Mouse (Mus musculus) neural tube, embryonic 12.5 days (tissue): ENCODE measurements around the gene Lin7a. TPM values are rescaled to one million over a fixed set of nuclear protein-coding genes. Genes with fewer than 3 reads are reported as not detected.

Experiments
- ATAC-seq: fragments of 200-750 bp; cut with Nextera tagmentation; 2 replicates; pipeline ENCODE4 v1.8.0; 2017; ENCODE audit warnings: low read depth, mild to moderate bottlenecking, moderate TSS enrichment, moderate library complexity; ENCODE audit not compliant: low FRiP score
- H3K27ac ChIP-seq: fragments of 300-500 bp; sonication (generic); 2 replicates; pipeline ENCODE4 v1.5.1; 2016
- H3K27me3 ChIP-seq: fragments of 300-500 bp; sonication (generic); replicated peaks from 2 replicates; pipeline ENCODE4 v1.6.1; 2016; ENCODE audit warnings: mild to moderate bottlenecking
- H3K36me3 ChIP-seq: fragments of 300-500 bp; sonication (generic); 2 replicates; pipeline ENCODE4 v1.6.1; 2016; ENCODE audit warnings: mild to moderate bottlenecking
- H3K4me1 ChIP-seq: fragments of 300-500 bp; sonication (generic); 2 replicates; pipeline ENCODE4 v1.6.1; 2016
- H3K4me2 ChIP-seq: fragments of 300-500 bp; sonication (generic); replicated peaks from 2 replicates; pipeline ENCODE4 v1.6.1; 2016; ENCODE audit warnings: mild to moderate bottlenecking
- H3K4me3 ChIP-seq: fragments of 300-500 bp; sonication (generic); 2 replicates; pipeline ENCODE4 v1.5.1; 2016
- H3K9ac ChIP-seq: fragments of 300-500 bp; sonication (generic); 2 replicates; pipeline ENCODE4 v1.6.1; 2016; ENCODE audit warnings: mild to moderate bottlenecking
- H3K9me3 ChIP-seq: fragments of 300-500 bp; sonication (generic); 2 replicates; pipeline ENCODE4 v1.6.1; 2016; ENCODE audit warnings: mild to moderate bottlenecking
- WGBS: fragments of 180-500 bp; shearing (Covaris S2); methylation state at CpG from one replicate; pipeline ENCODE4 v1.1.7; 2016; 5-methylcytosine and 5-hydroxymethylcytosine counted together
- polyA plus RNA-seq: library from polyadenylated mRNA; unstranded; fragments of >200 nt; fragmentation: Nextera tagmentation; extraction: Ambion mirVana; gene quantifications from 2 replicates; pipeline ENCODE4 v1.2.1, GENCODE M21; 2016

Lin7a gene
- polyA plus RNA-seq, 1 experiment from 2014 or later, result 39.5 TPM

DNA sequence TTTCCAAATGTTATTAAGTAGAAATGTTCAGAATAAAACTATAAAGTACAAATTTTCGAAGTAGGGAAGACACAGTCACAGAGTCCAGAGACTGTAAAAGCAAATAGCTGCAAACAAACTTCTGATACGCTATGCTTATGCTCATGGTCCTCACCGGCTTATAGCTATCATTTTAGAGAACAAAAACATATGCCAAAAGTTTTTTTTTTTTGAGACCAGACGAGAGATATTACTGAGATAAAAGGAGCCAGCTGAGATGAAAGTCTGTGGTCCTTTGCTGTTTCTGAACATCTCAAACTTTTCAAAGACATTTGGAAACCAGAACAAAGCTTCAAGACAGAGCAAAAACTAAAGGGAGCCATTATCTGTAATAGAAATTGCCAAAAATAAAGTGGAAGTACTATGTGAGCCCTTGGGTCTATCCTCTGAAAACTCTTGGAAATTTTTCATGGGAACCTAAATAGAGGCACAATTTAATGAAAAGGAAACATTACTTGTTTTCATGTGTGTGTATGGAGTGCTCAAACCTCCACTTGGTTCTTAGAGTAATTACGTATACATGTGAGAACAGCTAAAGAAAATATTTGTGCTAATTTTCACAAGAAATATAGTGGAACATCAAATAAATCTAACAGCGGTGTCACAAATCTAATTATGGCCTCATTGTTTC, 24.4 kb upstream of the Lin7a start:
- Histone ChIP-seq H3K4me1 (no peaks in the 10 kb centered on the region), H3K27me3 (no peaks in the 10 kb centered on the region), H3K36me3 (no peaks in the 10 kb centered on the region), H3K27ac (no peak overlapping the region), H3K4me3 (no peak overlapping the region), H3K4me2 (no peak overlapping the region), H3K9ac (no peak overlapping the region), H3K9me3 (no peaks in the 10 kb centered on the region)
- 81% methylated on average over 6 of the region's 6 CpGs for WGBS
- no peak for ATAC-seq

DNA sequence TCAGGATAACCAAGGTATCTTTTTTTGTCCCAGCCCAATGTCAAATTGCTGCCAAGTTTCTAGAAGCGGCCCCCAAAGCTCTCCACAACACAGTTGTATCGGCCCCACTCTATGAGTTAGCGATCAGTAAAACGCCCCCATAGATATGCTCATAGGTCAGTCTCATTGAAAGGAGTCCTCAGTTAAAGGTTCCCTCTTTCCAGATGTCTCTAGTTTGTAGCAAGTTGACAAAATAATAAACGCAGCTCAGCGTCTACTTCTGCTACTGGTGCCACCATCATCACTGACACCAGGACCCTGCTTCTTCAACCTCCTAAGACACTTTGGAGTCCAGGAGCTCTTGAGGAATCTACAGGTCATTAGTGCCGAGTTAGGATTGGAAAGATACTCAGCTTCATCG, 23.0 kb upstream of the Lin7a start:
- Histone ChIP-seq H3K4me2 (no peak overlapping the region), H3K27me3 (no peaks in the 10 kb centered on the region), H3K9me3 (no peaks in the 10 kb centered on the region), H3K27ac (no peak overlapping the region), H3K4me1 (no peaks in the 10 kb centered on the region), H3K36me3 (no peaks in the 10 kb centered on the region), H3K4me3 (no peak overlapping the region), H3K9ac (no peak overlapping the region)
- 89% methylated on average over 8 of the region's 8 CpGs for WGBS
- no peak for ATAC-seq

DNA sequence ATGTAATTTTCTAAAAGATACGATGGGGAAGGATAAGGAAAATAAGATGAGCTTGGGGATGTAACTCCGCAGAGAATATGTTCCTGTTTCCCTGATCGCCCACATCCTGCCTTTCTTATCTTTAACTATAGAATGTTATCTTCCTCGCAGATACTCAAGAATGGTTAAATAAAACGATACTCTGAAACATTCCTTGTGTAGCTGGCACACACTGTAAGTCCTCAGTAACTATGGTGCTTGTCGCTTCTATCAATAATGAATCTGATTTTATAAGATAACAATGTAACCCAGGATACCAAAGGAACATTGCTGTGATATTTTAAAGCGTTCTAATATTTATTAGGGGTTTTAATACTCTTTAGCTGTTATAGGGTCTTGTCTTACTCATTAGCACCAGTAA, 22.4 kb upstream of the Lin7a start:
- H3K4me2 ChIP-seq, result no peak overlapping the region
- ATAC-seq, result no peak

DNA sequence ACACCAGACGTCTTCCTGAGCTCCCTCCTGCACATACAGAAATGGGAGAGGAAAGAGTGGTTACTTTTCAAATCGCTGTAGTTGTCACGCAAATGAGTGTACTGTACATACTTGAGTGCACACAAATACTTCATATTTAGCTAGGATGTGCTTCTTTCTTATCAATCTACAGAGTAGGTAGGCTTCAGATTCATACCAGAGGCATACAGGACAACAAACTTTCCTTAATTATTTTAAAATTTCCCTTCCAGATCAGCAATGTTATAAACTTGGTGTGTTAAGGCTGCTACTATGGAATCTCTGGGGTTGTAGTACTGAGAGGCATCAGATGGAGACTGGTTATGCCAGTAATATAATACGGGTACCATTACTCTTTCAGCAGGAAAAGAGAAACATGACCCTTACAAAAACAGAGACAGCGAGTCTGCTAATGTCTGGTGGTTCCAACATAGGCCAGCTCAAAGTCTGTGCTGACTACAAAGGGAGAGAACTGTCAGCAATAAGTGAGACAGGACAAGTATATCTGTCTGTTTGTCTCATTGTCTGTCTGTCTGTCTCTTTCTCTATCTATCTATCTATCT, 21.8 kb upstream of the Lin7a start:
- WGBS, result 79% methylated on average over 5 of the region's 5 CpGs
- H3K4me2 ChIP-seq, result no peak overlapping the region
- H3K27me3 ChIP-seq, result no peaks in the 10 kb centered on the region
- H3K4me1 ChIP-seq, result no peaks in the 10 kb centered on the region
- H3K9ac ChIP-seq, result no peak overlapping the region
- no peak overlapping the region for H3K27ac ChIP-seq
- H3K4me3 ChIP-seq, result no peak overlapping the region
- H3K36me3 ChIP-seq, result no peaks in the 10 kb centered on the region
- H3K9me3 ChIP-seq, result no peaks in the 10 kb centered on the region
- no peak for ATAC-seq

More for the DNA sequence above, 22.4 kb upstream of the Lin7a start:
- no peaks in the 10 kb centered on the region for H3K4me1 ChIP-seq
- no peaks in the 10 kb centered on the region for H3K27me3 ChIP-seq
- 92% methylated on average over 7 of the region's 7 CpGs for WGBS
- no peaks in the 10 kb centered on the region for H3K36me3 ChIP-seq
- no peak overlapping the region for H3K4me3 ChIP-seq
- H3K27ac ChIP-seq, result no peak overlapping the region
- no peak overlapping the region for H3K9ac ChIP-seq
- H3K9me3 ChIP-seq, result no peaks in the 10 kb centered on the region

DNA sequence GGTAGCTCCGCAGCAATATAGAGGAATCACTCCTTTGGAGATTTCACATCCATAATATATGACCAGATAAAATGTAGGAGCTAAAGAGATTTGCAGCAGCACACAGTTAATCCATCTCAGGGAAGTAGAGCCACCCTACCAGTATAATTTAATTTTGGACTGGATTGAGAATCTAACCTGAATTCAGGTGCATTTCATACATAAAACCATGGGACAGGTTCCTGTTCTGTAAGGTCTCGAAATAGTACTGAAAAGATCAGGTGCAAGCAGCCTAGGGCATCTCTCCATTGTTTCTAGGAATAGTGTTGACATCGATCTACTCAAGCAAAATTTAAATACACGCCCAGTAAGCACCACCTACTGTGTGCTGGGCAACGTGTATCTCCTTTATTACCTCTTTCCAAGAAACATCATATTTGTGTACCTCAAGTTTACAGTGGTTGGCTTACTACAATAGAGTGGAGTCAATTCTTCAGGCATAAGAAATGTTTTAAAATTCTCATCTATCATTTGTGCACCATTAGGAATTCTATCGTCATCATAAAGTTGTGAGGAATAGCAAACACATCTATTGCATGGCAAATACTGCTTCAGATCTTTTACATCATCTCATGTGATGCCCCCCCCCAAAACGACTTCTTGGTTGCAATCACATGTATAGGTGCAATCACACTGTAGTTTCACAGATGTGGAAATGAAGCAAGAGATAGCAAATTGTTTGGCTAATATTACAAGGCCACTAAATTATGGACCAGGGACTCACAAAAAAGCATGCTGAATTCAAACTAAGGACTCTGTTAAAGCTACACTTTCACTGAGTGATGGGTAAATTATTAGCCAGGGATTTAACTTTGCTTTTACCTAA, 20.9 kb upstream of the Lin7a start:
- Histone ChIP-seq H3K9ac (no peak overlapping the region), H3K27me3 (no peaks in the 10 kb centered on the region), H3K9me3 (no peaks in the 10 kb centered on the region), H3K36me3 (no peaks in the 10 kb centered on the region), H3K4me1 (no peaks in the 10 kb centered on the region), H3K27ac (no peak overlapping the region), H3K4me2 (no peak overlapping the region), H3K4me3 (no peak overlapping the region)
- no peak for ATAC-seq
- WGBS, result 85% methylated on average over 7 of the region's 7 CpGs

DNA sequence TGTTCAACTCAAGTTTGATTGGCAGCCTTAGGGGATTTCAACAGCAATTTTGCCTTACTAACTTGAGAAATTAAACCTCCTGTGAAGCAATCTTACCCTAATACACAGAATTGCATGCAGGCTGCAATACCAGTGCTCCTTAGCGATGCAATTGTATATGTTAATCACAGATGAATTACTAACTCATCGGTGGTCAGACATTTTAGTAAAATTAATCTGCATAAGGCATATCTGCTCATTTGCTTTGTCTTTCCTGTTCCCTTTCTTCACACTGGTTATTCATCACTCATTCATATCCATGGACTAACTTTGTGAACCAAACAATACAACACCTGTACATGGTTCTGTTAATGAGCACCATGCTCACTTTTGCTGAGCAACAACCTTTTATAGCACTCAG, 20.2 kb upstream of the Lin7a start:
- H3K27me3 ChIP-seq, result no peaks in the 10 kb centered on the region
- no peak for ATAC-seq
- H3K9ac ChIP-seq, result no peak overlapping the region
- no peak overlapping the region for H3K27ac ChIP-seq
- H3K4me1 ChIP-seq, result no peaks in the 10 kb centered on the region
- WGBS, result 83% methylated on average over 2 of the region's 2 CpGs
- no peak overlapping the region for H3K4me3 ChIP-seq
- no peaks in the 10 kb centered on the region for H3K9me3 ChIP-seq
- no peak overlapping the region for H3K4me2 ChIP-seq
- H3K36me3 ChIP-seq, result no peaks in the 10 kb centered on the region

DNA sequence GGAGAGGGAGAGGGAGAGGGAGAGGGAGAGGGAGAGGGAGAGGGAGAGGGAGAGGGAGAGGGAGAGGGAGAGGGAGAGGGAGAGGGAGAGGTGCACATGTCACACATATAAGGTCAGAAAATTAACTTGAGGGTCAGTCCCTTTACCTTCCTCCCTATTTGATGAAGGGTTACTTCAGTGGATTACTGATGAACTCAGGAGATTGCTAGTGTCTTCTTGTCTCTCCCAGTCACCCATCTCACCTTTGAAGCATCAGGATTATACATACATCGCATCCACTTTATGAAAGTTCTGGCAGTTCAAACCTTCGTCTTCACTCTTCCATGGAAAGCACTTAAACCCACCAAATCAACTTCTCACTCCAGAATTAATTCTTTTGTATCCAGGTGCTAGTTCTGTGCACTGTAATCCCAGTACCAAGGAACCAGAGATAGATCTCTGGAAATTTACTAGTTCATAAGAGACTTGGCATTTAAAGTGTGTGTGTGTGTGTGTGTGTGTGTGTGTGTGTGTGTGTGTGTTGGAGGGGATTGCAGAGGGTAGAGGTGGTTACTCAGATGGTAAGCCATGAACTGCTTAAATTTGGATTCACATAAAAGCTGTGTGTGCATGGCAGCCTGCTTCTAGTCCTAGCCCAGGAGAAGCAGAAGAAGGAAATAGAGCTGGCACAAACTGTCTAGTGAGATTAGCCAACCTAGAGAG, 19.5 kb upstream of the Lin7a start:
- WGBS, result 93% methylated on average over 2 of the region's 2 CpGs
- H3K4me2 ChIP-seq, result no peak overlapping the region
- no peaks in the 10 kb centered on the region for H3K36me3 ChIP-seq
- no peak overlapping the region for H3K9ac ChIP-seq
- H3K9me3 ChIP-seq, result no peaks in the 10 kb centered on the region
- no peaks in the 10 kb centered on the region for H3K27me3 ChIP-seq
- H3K27ac ChIP-seq, result no peak overlapping the region
- no peak overlapping the region for H3K4me3 ChIP-seq
- ATAC-seq, result no peak
- no peaks in the 10 kb centered on the region for H3K4me1 ChIP-seq

DNA sequence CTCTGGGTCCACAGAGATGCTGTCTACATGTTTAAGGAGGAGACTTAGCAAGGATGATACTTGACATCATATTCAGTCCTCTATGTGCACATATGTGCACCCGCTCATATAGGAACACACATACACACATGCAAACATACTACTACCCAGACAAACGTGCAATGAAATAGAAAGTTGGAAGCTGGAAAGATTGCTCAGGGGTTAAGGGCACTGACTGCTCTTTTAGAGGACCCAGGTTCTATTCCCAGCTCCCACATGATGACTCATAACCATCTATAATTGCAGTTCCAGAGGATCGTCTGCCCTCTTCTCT, 19.0 kb upstream of the Lin7a start:
- 80% methylated on average over 3 of the region's 3 CpGs for WGBS
- Histone ChIP-seq H3K27ac (no peak overlapping the region), H3K27me3 (no peaks in the 10 kb centered on the region), H3K9me3 (no peaks in the 10 kb centered on the region), H3K4me2 (no peak overlapping the region), H3K9ac (no peak overlapping the region), H3K4me3 (no peak overlapping the region), H3K4me1 (no peaks in the 10 kb centered on the region), H3K36me3 (no peaks in the 10 kb centered on the region)
- no peak for ATAC-seq

DNA sequence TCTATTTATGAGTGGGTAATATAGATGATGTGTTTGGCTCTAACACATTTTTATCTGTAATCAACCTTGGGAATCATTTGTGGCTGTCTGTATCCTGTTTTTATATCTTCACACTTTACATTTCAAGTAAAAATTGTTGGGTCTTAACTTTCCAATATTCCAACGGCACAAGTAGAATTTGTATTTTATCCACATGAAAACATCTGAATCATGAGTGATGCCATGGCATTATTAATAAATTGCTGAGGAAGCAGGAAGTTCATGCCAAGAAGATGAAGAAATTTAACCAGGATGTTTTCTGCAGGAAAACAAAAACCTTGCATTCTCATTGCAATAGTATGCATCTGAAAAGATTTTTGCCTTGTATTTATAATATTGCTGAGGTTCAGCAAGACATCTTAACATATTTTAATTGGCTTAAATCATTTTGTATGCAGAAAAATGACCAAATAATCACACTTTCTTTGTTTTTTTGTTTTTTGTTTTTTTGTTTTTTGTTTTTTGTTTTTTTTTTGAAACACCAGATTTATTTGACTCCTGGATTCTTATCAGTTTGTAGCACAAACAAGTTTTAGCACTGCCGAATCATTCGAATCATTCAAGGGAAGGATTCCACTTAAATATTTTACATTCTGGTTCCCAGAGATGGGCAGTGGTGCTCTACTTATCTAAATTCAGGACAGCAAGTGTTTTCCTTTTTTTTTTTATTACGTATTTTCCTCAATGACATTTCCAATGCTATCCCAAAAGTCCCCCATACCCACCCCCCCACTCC, 18.1 kb upstream of the Lin7a start:
- H3K27ac ChIP-seq, result no peak overlapping the region
- H3K4me2 ChIP-seq, result no peak overlapping the region
- no peaks in the 10 kb centered on the region for H3K27me3 ChIP-seq
- no peaks in the 10 kb centered on the region for H3K4me1 ChIP-seq
- H3K4me3 ChIP-seq, result no peak overlapping the region
- H3K36me3 ChIP-seq, result no peaks in the 10 kb centered on the region
- no peak overlapping the region for H3K9ac ChIP-seq
- 92% methylated on average over 4 of the region's 4 CpGs for WGBS
- no peaks in the 10 kb centered on the region for H3K9me3 ChIP-seq
- ATAC-seq, result no peak

DNA sequence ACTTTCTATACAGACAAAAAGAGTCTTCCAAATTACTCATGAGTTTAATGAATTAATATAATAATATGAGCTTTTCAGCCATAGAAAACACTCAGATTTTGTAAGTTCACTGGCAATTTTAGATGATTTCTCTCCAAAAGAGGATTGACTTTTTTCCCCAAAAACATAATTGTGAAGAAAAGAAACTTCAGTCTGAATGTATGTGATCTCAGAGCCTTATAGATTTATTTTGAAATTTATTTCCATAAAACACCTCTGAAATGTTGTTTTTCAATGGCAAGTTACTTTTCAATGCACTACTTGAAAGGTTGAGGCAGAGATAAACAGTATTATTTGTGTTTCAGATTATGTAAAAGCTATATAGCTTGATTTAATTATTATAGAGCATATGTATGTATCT, 16.8 kb upstream of the Lin7a start:
- Histone ChIP-seq H3K27ac (no peak overlapping the region), H3K27me3 (no peaks in the 10 kb centered on the region), H3K4me3 (no peak overlapping the region), H3K4me2 (no peak overlapping the region), H3K9ac (no peak overlapping the region), H3K9me3 (no peaks in the 10 kb centered on the region), H3K4me1 (no peaks in the 10 kb centered on the region), H3K36me3 (no peaks in the 10 kb centered on the region)
- ATAC-seq, result no peak

DNA sequence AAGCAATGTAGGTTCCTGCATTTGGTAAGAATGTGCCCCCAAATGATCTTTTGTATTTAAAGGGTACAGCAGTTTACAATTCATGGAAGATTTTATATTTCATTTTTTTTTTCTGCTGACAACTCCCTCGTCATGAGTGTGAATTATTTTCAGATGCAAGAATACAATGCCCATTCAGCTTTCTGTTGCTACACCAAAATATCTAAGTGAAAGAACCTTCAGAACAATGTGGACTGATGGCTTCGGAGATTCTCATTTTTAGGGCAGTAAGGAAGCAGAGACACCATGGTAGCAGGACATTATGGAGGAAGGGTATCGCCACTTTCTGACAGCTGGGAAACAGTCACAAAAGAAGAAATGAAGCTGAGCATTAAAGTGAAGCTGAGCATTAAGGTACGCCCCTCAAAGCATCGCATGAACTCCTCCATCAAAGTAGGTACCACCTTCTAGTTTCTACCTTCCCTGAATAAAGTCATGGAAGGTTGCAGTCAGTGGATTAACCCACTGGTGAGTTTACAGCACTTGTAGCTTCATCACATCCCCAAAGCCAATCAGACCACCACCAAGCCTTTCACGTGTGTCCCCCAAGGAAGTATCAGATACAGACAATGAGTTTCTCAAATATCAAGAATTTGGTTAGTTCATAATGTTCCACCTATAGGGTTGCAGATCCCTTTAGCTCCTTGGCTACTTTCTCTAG, 16.0 kb upstream of the Lin7a start:
- H3K9me3 ChIP-seq, result no peaks in the 10 kb centered on the region
- H3K36me3 ChIP-seq, result no peaks in the 10 kb centered on the region
- ATAC-seq, result no peak
- H3K9ac ChIP-seq, result no peak overlapping the region
- H3K4me1 ChIP-seq, result no peaks in the 10 kb centered on the region
- no peaks in the 10 kb centered on the region for H3K27me3 ChIP-seq
- 87% methylated on average over 6 of the region's 6 CpGs for WGBS
- H3K4me2 ChIP-seq, result no peak overlapping the region
- H3K4me3 ChIP-seq, result no peak overlapping the region
- H3K27ac ChIP-seq, result no peak overlapping the region
